Mouse (Mus musculus) layer of hippocampus, adult 18-20 months (tissue): ENCODE measurements at regions not wholly inside any gene's neighbourhood (a gene's known extent, or its start where the extent isn't known, plus 50 kb on each side); places are given as distances from the start of the nearest gene placed in this dataset.
"Not testable (repeated sequence)": the region's sequence is repeated elsewhere in the genome, so short reads cannot be mapped to it uniquely, and the experiment has no call there.

Experiments used
- DNase-seq, 2 experiments: peaks; one replicate each; pipeline ENCODE4 v3.0.0; 2022; ENCODE audit warnings: low spot score in 2 of 2

DNA sequence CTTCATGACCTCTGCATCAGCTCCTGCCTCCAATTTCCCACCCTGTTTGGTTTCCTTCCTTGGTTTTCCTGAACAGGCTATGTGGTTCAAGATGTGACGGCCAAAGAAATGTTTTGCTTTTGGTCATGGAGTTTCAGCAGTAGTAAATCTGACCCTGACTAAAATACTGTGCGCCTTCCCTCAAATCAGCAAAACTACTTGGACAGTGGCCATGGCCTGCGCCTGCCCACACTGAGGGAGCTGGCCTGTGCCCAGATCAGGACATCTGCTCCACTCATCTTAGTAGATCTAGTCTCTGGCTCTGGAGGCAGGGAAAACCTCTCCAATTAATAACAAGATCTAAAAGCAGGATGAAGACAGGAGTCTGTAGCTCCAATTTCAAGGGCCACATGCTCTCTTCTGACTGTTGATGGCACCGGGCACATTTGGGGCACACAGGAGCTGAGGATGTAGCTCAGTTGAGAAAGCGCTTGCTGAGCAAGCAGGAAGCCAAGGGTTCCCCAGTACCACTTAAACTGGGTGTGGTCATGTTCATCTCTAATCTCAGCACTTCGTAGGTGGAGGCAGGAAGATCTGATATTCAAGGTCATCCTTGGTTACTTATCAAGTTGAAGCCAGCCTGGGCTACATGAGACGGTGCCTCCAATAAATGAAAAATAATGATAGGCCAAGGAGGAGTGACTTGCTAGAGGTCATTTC is 96.6 kb upstream of the Mrps10 start:
- peak; percentile 54 to 83 for DNase-seq

DNA sequence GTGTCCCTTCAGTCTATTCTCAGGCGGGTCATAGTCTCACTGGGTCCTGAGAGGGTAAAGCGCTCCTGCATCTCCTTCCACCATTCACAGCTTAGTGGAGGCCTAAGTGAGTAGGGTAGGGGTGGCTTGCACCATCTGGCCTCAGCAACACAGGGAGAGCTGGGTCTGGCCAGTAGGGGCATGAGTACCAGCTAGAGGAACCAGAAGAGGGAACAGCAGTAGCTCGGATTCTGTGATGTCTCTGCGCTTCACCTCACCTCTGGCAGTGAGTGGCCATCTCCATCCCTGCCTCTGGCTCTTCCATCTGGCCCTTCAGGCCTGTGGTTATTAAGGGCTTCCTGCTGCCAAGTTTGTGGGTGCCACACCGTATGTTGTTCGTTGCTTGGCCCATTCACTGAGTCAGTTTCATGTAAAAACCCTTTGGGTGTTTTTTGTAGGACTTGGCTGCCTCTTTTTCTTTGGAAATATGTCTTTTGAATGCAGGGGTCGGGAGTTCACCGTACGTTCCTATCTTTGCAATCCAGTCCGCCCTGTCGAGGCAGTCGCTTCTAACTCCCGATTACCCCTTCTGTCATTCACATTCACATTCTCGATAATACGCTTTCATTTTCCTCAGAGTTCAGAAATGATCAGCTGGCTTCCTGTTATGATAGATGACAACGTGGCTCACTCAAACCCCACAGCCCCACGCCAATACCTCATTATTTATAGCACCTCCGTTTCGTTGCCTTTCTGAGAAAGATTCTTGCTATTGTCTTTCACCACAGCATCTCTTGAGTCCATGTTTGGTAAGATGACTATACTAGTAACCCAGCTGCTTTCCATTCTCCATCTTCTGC is 99.4 kb upstream of the Mrps10 start:
- no peak for DNase-seq

DNA sequence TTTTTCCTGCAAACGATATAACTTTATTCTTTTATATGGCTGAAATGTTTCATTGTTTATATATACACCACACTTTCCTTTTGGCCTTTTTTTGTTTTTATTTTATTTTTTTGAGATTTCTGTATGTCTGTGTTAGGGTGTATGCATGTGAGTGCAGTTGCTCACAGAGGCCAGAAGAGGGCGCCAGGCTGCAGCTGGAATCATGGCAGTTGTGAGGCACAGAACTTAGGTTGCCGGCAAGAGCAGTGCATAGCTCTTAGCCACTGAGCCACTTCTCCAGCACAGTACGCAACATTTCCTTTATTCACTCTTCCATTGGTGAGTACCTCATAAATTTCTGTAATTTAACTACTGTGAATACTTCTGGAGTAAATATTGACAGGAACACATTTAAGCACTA is 100.8 kb upstream of the Mrps10 start:
- no peak for DNase-seq

DNA sequence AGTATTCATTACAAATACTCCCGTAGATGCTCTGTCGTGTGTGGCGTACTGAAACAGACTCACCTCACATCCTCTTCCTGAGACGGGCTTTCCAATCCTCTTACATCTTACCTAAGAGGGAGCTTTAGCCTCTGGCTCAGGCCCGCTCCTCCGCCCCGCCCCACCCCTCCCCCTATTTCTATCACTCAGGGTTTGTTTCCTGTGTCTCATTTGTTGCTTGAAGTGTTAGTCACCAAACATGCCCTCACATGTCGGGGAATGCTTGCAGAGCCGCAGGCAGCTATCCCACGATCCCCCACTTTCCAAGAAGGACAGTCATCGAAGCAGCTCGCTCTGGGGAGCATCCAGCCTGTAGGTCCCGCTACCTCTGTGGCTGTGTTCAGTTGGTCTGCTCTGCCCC is 101.6 kb upstream of the Mrps10 start:
- no peak for DNase-seq

DNA sequence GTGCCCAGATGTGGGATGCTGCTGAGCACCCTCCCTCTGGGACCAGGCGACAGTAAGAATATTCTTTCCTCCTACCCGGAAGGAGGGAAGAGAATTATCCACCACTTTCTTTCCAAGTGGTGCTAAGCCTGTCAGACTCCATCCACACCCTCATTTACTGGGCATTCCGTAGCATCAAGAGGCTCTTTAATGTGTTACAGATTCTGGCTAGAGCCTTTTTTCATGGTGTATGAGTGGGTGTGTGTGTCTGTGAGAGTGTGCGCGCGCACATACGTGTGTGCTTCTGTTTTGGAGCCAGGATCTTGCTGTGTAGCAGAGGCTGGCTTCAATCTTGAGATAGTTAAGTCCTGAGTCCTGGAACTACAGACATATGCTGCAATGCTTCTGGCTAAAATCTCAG is 102.4 kb upstream of the Mrps10 start:
- DNase-seq: no peak

DNA sequence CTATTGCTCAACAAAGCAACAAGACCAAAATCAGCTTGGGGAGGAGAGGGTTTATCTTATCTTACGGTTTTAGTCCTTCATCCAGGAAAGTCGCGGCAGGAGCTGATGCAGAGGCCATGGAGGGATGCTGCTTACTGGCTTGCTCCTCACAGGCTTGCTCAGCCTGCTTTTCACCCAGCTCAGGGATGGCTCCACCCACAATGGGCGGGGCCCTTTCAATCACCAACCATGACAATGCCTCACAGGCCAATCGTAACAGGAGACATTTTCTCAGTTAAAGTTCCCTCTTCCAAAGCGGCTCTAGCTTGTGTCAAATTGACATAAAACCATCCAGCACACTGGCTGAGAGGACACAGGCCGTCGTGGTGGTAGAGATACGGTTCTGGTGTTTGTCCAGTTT is 105.7 kb upstream of the Mrps10 start:
- DNase-seq: no peak

DNA sequence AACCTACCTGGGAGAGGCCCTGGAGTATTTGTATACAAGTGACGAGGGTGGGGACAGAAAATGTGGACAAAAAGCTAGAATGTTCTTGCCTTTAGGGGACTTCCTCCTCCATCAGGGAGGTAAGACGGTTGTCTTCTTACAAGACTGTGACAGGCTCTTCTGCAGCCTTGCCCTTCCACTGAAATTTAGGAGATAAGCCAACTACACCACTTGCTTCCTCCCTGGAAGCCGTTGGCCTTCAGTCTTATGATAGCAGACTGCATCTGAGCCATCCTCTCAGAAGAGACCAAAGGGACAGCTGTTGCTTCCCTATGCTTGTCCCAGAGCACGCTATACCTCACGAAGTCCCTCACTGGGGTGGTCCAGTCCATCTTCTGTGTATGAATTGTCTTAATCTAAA is 106.5 kb upstream of the Mrps10 start:
- no peak for DNase-seq

DNA sequence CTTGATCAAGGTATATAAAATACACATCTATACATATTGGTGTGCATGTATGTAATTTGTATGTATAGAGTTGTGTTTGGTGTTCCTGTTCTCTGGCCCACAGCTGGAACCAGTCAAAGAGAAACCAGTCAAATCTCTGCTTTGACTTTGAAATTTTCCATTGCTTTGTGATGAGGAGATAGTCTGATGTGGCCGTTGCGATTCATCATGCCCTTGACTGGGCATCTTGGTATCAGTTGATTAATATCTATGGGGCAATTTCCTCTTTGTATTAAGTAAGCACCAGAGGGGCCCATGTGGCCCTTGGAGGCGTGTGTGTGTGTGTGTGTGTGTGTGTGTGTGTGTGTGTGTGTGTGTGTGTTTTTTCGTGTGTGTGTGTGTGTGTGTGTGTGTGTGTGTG is 107.7 kb upstream of the Mrps10 start:
- no peak for DNase-seq

DNA sequence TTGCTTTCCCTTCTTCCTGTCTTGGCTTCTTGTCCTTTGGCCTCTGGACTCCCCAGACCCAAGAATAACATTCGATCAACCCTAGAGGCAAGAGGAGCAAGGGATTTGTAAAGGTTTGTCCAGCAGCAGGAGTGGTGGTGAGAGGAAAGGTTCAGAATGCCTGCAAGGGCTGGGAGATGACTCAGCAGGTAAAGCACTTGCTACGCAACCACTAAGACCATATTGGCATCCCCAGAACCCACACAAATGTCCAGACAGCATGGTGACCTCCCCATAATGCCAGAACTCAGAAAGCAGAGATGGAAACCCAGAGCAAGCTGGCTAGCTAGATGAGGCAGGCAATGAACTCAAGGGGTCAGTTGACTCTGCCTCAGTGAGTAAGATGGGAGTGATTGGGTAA is 110.4 kb upstream of the Mrps10 start:
- DNase-seq: no peak

DNA sequence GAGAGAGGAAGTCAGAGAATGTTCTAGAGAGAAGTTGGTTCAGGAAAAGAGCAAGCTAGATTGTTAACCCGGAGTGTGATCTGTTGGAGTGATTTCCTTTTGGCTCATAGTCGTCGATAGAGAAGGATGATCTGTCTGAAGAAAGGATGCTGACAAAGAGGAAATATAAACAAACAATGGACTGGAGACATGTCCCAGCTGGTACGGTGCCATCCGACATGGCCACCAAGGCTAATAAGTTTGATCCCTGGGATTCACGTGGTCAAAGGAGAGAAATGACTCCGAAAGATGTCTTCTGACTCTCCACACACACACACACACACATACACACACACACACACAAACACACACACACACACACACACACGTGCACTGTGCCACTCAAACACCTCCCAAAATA is 113.5 kb upstream of the Mrps10 start:
- DNase-seq: no peak

DNA sequence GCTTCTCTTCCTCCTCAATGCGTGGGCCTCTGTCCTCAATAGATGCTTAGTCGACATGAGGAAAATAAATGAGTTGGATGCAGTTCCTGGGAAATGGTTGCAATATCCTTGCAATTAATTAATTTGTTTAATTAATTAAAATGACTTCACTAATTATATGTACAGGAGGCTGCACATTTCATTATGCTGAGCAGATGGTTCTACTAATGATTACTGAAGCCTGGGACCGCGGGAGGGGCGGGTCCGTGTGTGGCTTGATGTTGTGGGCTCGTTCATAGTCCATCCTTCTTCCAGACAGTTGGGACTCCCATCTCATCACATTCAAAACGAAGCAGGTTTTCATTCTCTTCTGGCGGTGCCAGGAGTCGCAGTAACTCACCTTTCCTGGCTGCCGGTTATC is 114.7 kb upstream of the Mrps10 start:
- no peak for DNase-seq

DNA sequence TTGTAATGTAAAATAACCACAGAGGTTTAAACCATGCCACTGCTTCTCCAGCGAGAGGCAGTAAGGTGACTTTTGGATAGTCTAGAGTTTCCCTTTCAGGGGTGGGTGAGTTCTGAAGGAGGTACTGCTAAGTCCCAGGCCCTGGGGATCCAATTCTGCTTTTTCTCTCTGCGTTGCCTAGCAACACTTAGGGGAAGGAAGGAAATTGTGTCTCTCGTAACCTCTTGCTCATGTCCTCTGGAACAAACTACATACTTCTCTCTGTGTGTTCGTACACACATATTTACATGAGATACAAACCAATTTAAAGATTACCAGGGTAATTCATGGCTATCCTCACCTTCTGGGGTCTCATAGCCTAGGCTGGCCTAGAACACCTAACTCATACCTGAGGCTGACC is 118.7 kb upstream of the Mrps10 start:
- no peak for DNase-seq

DNA sequence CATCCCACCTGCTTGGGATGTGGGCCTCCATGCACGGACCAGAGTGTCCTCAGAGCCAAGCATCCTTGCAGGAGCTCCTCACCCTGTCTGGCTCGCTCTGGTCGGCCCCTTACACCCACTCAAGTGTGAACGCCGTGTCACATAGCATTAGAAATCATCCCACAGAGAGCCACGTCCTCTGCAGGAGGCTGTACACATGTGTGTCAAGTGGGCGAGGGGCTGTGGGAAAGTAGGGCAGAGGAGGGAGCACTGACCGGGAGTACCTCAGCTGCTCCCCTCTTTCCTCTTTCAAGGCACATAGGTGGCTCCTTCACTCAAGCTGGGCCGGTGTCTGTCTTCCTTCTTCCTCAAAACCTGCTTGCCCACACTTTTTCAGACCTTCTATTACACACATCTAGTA is 119.5 kb upstream of the Mrps10 start:
- no peak for DNase-seq

DNA sequence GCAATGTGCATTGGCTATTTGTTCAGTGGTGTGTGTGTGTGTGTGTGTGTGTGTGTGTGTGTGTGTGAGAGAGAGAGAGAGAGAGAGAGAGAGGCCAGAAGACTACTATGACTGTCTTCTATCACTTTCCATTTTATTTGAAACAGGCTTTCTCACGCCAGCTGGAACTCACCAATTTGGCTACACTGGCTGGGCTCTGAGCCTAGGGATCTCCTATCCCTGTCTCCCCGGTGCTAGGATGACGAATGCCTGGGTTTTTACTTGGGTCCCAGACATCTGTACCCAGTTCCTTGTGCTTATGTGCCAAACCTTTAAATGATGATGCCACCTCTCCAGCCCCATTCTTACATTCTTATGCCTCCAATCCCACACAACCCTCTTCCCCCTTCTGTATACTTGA is 120.6 kb upstream of the Mrps10 start:
- DNase-seq: peak in 1 of 2 experiments; percentile 45

DNA sequence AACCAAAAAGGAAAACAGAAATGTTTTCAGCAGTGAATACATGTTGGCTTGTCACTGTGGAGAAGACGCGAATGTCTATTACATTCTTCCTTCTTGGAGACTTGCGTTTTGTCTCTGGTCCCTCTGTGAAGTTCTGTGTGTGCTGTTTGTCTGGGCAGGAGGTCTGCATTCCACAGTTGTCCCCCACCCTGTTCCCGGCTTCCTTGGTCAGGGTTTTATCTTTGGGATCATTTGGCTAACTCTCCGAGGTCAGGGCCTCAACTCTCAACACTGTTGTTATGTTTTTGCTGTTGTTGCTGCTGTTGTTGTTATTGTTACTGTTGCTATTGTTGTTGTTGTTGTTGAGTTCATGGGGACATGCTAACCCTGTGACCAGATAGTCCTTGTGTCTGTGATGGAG is 121.2 kb upstream of the Mrps10 start:
- DNase-seq: no peak

DNA sequence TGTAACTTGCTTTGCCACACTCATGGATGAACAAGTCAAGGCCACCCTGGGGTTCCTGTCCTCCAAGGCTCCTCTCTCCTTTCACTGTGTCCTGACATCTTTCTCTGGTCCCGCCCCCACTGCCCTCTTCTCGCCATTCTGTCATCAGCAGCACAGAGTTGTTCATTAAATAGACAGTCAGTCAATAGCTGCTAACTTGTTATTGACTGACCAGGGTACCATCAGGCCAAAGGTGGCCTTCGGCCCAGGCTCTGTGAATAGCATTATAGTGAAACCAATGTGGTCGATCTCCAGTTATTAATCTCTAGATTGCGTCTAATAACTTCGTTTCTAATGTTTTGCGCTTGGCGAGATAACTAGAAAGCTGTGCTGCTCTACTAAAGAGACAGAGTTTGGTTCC is 122.1 kb upstream of the Mrps10 start:
- DNase-seq: no peak

DNA sequence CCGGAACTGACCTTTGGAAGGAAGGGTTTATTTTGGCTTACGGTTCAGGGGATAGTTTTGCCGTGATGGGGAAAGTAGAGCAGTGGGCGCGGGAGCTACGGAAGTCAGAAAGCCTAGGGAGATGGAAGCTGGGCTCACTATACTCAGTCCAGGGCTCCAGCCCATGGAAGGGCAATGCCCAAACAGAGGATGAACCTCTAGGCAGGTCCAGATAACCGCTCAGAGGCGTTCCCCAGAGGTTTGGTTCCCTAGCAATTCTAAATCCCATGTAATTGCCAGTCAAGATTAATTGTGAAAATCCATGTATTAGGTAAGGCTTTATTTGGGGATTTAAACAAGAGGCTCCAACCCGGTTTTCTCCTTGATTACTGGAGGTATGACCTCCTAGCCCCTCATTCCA is 123.1 kb upstream of the Mrps10 start:
- no peak for DNase-seq

DNA sequence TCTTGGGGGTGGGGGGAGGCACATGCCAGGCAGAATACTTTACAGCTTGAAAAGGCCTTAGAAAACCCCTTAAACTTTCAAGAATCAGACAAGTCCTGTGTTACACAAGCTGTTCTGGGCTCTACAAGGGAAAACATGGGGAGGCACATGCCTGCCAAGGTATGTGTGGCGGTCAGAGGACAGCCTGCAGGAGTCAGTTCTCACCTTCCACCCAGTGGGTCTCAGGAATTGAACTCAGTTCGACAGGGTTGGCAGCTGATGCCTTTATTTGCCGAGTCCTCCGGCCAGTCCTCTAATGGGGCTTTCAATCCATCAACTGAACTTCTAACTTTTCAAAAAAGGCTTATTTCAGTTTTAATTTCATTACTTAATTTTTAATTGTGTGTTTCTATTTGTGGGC is 129.6 kb upstream of the Mrps10 start:
- DNase-seq: no peak

DNA sequence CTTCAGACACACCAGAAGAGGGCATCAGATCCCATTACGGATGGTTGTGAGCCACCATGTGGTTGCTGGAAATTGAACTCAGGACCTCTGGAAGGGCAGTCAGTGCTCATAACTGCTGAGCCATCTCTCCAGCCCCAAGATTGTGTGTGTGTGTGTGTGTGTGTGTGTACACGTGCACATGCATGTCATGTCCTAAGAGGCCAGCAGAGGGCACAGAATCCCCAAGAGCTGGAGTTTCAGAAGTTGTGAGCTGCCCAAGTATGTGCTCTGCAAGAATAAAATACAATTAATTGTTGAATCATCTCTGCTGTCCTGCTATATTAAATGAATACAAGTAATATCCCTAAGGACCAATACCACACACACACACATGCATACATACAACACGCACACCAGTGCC is 130.8 kb upstream of the Mrps10 start:
- not testable (repeated sequence) for DNase-seq

DNA sequence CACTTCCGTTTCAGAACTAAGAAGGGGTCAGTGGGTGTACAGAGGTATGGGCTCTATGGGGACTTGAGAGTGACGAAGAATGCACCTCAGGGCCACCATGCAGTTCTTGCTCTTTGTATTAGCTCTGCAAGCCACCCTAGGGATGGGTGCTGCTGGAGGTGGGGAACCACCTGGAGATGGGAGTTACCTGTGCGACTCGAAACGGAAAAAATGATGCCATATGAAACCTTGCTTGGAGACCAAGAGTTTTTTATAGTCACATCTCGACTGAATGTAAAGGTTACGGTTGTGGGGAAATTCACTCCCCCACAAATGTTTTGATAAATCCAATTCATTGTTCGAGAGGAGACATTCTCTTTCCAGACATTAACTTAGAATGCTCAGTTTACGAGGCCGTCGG is 134.3 kb upstream of the Mrps10 start:
- DNase-seq: no peak

DNA sequence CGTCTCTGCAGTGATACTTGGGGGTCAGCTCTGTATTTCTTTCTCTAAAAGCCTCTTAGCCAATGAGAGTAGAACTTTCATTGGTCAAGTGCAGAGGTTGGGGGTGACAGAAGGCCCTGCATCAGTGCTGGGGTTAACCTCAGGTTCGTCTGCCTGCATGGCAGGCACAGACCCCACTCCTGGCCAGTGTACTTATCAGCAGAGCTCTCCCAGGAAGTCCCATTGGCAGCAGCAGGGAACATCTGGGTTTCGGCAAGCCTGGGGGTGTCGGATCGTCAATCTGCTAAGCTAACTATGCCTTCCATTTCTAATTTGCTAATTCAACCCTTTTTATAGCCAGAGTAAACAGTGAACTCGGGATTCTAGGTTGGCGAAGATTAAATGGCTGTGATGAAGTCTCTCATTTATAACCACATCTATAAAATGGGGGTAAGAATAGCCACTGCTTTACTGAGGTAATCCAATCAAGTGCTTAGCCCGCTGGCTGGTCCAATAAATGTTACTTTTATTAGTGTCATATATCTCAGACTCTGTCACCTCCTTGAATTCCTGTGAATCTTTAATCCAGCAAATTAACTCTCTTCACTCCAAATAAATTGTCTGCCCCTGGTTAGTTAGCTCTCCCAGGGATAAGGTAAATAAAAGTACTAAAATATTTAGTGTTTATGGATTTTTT is 135.5 kb upstream of the Mrps10 start:
- DNase-seq: no peak

DNA sequence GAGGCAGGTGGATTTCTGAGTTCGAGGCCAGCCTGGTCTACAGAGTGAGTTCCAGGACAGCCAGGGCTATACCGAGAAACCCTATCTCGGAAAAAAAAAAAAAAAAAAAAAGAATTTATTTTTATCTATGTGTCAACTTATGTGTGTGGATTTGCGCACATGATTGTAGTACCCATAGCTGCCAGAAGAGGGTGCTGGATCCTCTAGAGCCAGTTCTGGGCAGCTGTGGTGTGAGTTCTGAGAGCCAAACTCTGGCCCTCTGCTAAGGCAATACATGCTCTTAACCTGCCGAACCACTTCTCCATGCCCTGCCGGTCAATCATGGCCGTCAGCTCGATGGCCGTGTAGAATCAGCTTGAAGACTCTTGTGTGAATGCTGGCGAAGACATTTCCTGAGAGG is 138.0 kb upstream of the Mrps10 start:
- DNase-seq: no peak
